Comparison of ENCODE assay signal across 8 mouse cellular contexts in genomic region chr17:72837824-72838474, GRCm38 (mm10). TPM values are rescaled to one million over a fixed set of nuclear protein-coding genes. Genes with fewer than 3 reads are reported as not detected.
DNase-seq lines count a peak whose midpoint lies in the region; ATAC-seq lines count a peak whose summit lies in the region.

No protein-coding gene starts in this region.

- peak overlapping the region; percentile 96 for H3K4me3 ChIP-seq in lung, embryonic 16.5 days (ENCODE audit: low read length)
- H3K4me3 ChIP-seq in hindbrain, embryonic 10.5 days: peak overlapping the region; percentile 88
- H3K4me3 ChIP-seq in midbrain, embryonic 10.5 days: peak overlapping the region; percentile 89

- H3K27ac ChIP-seq in lung, embryonic 16.5 days (ENCODE audit: low read length): peak overlapping the region; percentile 98
- H3K27ac ChIP-seq in hindbrain, embryonic 10.5 days: no peak overlapping the region
- peak overlapping the region; percentile 96; the same call in 1 of the 2 replicates for H3K27ac ChIP-seq in midbrain, embryonic 10.5 days (replicated peaks)

- H3K9me3 ChIP-seq in lung, embryonic 16.5 days (ENCODE audit: control insufficient read depth, low read length): no peaks in the 10 kb centered on the region
- H3K9me3 ChIP-seq in hindbrain, embryonic 10.5 days: no peaks in the 10 kb centered on the region
- no peaks in the 10 kb centered on the region for H3K9me3 ChIP-seq in midbrain, embryonic 10.5 days (replicated peaks)

- 17% methylated on average over 8 of the region's 8 CpGs for WGBS in lung, embryonic 16.5 days
- 25% methylated on average over 8 of the region's 8 CpGs for WGBS in hindbrain, embryonic 10.5 days
- WGBS in midbrain, embryonic 10.5 days: 22% methylated on average over 8 of the region's 8 CpGs

- no peak for DNase-seq in lung, postnatal 10 days
- DNase-seq in c-Kit-positive CD71-positive TER-119-positive erythroid progenitor cells, embryonic 14.5 days (ENCODE audit: low spot score): peak; percentile 63
- no peak for DNase-seq in hindbrain, embryonic 10.5 days (ENCODE audit: low spot score)
- no peak for DNase-seq in midbrain, embryonic 10.5 days (ENCODE audit: low spot score)
- DNase-seq in right cerebral cortex, adult 18-20 months: no peak
- DNase-seq in layer of hippocampus, postnatal 36 days: no peak
- no peak for DNase-seq in testis, postnatal 14 days (ENCODE audit: low spot score)

- no peak for ATAC-seq in lung, embryonic 16.5 days (ENCODE audit: low read depth)

- H3K9ac ChIP-seq in lung, embryonic 16.5 days (ENCODE audit: low read length): peak overlapping the region; percentile 97

- H3K36me3 ChIP-seq in lung, embryonic 16.5 days (ENCODE audit: control insufficient read depth, insufficient read depth, low read length): no peaks in the 10 kb centered on the region
- H3K36me3 ChIP-seq in hindbrain, embryonic 10.5 days: no peaks in the 10 kb centered on the region
- H3K36me3 ChIP-seq in midbrain, embryonic 10.5 days: no peaks in the 10 kb centered on the region

- peak overlapping the region; percentile 81 for H3K4me2 ChIP-seq in lung, embryonic 16.5 days (ENCODE audit: low read depth, low read length)

- H3K4me1 ChIP-seq in lung, embryonic 16.5 days (replicated peaks; ENCODE audit: control insufficient read depth, insufficient read depth, low read length): peaks cover 9% of the 10 kb centered on the region
- H3K4me1 ChIP-seq in hindbrain, embryonic 10.5 days (replicated peaks): peaks cover 9% of the 10 kb centered on the region; the same call in 1 of the 2 replicates
- H3K4me1 ChIP-seq in midbrain, embryonic 10.5 days: peaks cover 15% of the 10 kb centered on the region

- no peaks in the 10 kb centered on the region for H3K27me3 ChIP-seq in lung, embryonic 16.5 days (ENCODE audit: control insufficient read depth, insufficient read depth, low read depth, low read length)
- no peaks in the 10 kb centered on the region for H3K27me3 ChIP-seq in hindbrain, embryonic 10.5 days (ENCODE audit: insufficient read depth, poor library complexity, severe bottlenecking)
- 0 out of 2 replicates have a peak, but pooled peaks cover 4% of the 10 kb centered on the region for H3K27me3 ChIP-seq in midbrain, embryonic 10.5 days (ENCODE audit: low read depth, poor library complexity, severe bottlenecking)

RNA-seq across cellular contexts. Expression of gene Ypel5, which starts 1.7 kb away (rescaled TPM):
- polyA plus RNA-seq in lung, embryonic 16.5 days (2015; fragmentation: Nextera tagmentation; extraction: Ambion mirVana): 54.8 and 57.8 TPM in 2 replicates
- 34.2 and 49.1 TPM in 2 replicates for polyA plus RNA-seq in hindbrain, embryonic 10.5 days (2016; fragmentation: Nextera tagmentation; extraction: Ambion mirVana)
- 31.9 and 41.2 TPM in 2 replicates for polyA plus RNA-seq in midbrain, embryonic 10.5 days (2016; fragmentation: Nextera tagmentation; extraction: Ambion mirVana)
- total RNA-seq in layer of hippocampus, postnatal 36 days (2021): 100 to 1,000 TPM in 1 of 2 experiments, 10 to 100 TPM in 1; 96.1 to 106 TPM
